Mouse (Mus musculus) gastrocnemius, postnatal 25 days (tissue): ENCODE results near the gene Ccdc40. TPM values are rescaled to one million over a fixed set of nuclear protein-coding genes. Genes with fewer than 3 reads are reported as not detected.
A peak's percentile ranks its signal among the peaks of the same experiment; 100 is the strongest.

Experiments used
- DNase-seq: peaks from one replicate; pipeline ENCODE4 v3.0.0; 2022
- long read RNA-seq, 2 experiments: library from polyadenylated mRNA; stranded (forward); transcript quantifications; one replicate each; pipeline ENCODE4 v2.0.0; 2021
- total RNA-seq, 2 experiments: library from RNA; stranded (reverse); gene quantifications; 1 replicate in 1 of 2; 2 replicates in 1 of 2; pipeline ENCODE4 v1.2.3; 2021

The Ccdc40 gene
- under 1 TPM in 1 of 2 experiments, not detected in 1; 0.41 TPM for total RNA-seq
- long read RNA-seq, experiment 1, result 0 reads
- long read RNA-seq, experiment 2, result 0 reads

DNA sequence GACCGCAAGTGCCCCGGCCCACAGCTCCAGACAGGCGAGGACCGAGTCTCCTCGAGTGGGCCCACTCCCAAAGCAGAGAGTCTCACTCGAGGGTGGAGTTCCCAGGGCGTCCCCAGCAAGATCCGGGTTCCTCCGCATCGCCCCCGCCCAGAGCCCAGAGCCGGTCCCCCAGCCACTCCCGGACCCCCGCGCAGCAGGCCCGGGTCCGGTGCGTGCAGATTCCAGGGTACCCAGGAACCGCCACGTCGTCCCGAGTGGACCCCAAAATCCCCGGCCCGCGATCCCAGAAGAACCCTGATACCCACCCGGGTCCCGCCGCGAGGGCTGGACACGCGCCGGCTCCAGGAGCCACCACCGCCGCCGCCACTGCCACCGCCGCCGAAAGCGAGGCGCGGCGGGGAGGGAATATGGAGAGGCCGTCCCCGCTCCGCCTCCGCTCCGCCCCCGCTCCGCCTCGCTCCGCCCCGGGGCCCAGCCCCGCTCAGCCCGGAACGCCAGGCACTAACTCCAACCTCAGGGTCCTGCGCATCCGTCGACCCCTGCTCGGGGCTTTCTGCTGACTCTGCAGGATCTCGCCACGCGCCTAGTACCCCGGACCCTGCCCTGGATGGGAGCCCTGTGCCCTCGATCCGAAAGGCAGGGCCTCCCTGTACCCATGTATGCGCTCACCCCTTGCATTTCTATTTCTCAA lies at the start of gene Ccdc40, which contains the start of gene Tbc1d16:
TSS of gene Ccdc40 (plus strand) at position 482 of the 691 bp plus-strand sequence.
TSS of gene Tbc1d16 (minus strand) at position 409 of the 691 bp plus-strand sequence.
- peak; percentile 76 for DNase-seq

DNA sequence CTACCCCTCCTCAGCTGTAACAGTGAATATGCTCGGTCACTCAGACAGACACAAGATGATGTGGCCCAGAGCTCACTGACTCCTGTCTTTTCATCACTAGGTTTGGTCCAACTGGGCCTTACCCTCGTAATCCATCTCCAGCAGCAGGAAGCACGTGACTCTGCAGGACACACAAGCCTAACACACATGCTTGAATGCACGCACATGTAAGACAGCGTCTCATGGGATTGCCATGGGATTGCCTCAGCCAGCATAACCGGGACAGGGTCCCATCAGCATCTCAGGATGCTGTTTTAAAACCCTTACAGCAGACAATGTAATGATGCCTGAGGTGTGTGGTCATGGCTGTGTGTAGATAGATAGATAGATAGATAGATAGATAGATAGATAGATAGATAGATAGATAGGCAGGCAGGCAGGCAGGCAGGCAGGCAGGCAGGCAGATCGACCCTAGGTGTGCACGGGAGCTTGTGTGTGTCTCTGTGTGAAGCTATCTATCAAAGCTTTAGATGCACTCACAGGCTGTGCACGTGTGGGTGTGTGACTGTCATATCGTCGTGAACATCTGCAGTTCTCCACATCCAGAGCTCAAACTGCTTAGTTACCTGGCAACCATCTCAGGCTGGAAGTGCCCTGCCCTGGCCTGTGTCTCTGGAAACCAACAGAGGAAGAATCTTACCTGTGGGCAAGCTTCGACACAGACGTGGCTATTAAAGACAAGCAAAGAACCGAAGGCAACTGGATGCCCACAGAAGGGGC lies 47.4 kb upstream of the Ccdc40 start:
- DNase-seq, result no peak

DNA sequence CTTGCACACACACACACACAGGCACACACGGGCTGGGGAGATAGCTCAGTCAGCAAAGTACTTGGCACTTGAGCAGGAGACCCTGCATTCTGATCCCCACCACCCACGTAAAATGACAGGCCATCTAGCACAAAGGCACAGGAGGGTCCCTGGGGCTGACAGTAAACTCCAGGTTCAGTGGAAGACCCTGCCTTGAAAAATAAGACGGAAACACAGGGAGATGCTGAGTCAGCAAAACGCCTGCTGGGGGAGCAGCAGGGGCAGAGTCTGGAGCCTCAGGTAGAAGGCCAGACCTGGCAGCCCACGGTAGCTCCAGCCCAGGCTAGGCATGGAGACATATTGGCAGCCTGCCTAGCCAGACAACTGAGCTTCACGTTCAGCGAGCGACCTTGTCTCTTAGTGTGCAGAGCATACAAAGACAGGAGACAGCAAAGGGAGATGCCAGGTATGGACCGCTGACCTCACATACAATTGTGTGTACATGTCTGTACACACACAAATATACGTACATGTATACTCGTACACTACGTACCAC lies 46.4 kb upstream of the Ccdc40 start:
- no peak for DNase-seq

DNA sequence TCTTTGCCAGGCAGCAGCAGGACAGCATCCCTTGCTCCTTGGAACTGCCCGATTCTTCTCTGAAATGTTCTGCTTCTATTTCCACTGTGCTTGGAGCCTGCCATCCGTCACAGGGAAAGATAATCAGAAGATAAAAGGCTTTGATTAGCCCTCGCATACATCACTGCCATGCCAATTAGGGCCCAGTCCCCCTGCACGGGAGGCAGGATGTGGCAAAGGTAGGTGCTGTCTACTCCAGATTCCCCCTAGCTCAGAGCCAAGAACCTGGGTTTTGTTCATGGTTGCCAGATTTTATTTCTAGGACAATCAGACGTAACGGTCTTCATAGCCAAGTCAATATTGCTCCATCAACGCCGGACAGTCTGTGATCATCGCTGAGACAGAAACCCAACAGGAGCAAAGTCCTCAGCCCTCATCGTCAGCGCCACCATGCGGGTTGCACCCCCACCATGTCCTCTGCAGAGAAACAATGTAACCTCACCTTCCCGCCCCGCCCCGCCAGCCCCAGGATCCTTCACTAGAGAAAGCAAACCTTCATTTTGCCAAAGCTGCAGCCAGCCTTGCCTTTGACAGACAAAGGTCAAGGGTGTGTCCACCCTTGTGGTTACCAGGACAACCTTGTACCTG lies 44.6 kb upstream of the Ccdc40 start:
- no peak for DNase-seq

DNA sequence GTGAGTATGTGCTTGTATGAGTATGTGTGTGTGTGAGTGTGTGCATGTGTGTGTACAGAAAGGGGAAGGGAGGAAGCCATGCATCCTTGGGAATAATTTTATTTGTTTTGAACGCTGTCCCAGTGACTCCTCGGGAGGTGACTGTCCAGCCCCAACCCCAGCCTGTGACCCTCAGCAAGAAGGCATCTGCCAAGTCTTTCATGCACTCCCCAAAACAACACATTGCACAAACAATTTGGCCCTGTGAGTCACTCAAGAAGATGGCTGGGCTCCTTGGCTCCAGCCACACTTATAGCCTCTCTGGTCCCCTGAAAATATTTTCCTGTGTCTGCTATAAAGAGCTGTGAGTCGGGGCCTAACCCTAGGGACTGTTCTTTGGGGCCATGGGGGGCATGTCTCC lies 42.0 kb upstream of the Ccdc40 start:
- no peak for DNase-seq

DNA sequence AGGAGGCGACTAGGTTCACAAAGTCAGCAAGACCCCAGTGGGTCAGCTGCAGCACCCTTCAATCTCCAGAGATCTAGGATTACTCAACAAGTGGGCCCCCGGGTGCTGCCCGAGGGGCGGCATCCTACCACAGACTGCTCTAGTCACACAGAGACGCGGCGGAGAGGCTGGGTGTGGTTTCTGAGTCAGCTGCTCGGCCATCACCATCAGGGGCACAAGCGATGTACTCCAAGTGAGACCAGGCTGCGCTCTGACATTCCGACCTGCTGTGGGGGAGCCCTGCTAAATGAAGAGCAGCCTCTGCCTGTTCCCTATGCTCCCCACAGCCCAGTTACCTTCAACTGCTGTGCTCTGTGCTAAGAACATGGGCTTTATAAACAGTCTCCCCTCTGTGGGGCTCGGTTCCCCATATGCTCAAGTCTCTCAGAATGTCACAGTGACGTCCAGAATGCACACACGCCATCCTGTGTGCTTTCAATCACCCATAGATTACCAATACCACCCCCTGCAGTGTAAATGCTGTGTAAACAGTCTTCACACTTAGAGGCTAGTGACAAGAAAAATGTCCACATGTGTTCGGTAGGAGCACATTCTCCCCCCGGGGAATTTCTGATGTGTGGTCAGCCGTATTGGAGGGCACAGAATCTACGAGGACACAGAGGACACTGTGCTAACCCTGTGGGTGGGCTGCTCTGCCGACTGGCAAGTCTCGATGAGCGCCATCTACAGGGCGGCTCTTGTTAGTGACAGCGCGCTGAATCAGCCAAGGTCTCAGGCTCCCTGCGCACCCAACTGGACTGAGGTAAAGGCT lies 41.2 kb upstream of the Ccdc40 start:
- no peak for DNase-seq

DNA sequence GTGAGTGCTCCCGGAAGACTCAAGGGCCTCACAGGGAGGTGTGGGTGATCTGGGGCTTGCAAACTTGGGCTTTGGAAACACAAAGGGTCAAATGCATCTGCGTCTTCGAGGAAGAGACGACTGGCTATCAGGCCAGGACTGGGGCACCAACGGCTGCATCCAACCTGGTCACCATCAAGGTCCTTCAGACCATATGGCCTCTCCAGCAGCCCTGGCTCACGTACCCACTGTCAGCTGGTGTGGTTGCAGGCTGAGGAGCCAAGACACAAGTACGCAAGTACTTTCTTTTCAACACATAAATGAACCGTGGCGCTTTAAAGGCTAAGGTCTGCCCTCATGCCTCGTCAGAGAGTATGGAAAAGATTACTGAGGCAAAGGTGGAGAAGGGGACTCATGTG lies 40.6 kb upstream of the Ccdc40 start:
- no peak for DNase-seq

DNA sequence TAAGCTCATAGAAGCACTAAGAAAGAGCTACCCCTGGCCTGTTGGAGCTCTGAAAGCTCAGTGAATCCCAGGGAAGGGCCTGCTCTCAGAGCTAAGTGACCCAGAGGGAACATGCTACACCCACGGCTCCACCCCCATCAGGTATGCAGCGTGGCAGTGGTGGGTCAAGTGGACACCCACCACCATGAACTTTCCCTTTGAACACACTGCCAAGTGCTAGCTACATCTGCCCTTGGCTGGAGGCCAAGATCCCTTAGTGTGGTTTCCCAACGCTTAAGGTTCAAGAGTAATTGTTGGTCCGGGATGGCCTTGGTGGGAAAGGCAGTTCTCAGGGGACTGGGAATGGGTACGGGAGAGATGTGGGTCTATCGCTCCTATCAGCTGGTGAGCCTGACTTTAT lies 40.0 kb upstream of the Ccdc40 start:
- DNase-seq, result no peak

DNA sequence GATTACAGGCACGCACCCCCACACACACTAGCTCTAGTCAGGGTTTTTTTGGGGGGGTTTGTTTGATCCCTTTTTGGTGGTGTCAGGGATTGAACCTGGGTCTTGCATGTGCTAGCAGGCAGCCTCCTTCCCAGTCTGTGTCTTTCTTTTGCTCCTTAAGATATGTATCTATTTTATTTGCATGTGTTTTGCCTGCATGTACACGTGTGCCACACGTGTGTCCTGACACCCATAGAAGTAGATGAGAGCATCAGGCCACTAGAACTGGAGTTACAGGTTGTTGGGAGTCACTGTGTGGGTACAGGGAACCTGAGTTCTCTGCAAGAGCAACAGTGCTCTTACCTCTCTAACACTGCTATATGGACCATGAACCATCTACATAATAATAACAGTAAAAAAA lies 39.1 kb upstream of the Ccdc40 start:
- DNase-seq, result no peak

DNA sequence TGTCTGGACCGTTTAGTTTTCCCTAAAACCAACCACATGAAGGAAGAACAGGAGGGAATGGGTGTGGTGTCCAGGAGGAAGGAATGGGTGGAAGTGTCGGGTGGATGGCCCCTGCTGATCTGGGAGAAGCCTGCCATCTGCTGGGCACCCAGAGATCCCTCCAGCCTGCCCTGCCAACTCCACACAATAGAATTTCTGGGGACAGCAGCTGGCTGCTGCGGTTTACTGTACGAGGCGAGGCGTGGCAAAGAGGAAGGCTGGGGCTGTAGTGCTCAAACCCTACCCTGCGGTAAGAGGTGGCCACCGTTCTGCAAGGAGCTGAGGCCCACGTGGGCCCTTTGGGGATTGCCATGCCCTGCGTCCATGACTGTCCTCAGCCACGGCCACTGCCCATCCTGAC lies 37.9 kb upstream of the Ccdc40 start:
- DNase-seq, result peak; percentile 57

DNA sequence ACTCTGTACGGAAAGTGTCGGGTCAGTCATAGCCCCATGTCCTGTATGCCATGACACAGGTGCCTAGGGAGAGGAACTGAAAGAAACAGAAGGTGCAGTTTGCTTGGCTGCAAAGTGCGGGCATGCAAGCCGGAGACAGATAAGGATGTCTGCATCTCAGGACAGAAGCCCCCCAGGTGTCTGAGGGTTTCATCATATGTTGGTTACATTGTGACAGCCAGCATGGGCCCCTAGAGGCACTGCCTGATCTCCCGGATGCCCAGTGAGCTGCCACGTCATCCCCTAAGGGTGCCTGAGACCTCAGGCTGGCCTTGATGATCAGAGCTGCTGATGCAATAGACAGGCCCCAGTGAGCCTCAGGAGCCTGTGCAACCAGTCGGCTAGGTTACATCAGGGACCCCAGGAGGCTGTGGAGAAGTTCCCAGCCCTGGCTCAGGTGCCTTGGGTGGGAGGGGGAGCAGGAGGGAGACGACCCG lies 36.7 kb upstream of the Ccdc40 start:
- DNase-seq, result no peak

DNA sequence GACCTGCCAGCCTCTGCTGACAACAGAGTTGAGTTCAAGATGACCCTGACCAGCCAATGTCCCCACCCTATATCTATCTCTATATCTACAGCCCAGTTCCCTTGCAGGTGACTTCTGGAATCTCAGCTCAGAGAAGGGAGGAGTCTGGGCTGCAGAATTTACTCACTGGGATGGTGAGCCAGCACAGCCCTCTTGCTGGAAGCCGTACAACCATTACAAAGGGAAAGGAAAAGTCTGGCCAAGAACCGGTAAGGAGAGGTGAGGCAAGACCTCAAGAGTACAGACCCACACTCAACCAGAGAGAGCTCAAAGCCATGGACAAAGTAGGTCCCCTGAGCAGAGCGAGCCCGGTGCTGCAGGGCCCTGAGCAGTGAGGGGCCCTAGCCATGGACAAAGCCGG lies 36.2 kb upstream of the Ccdc40 start:
- DNase-seq, result no peak

DNA sequence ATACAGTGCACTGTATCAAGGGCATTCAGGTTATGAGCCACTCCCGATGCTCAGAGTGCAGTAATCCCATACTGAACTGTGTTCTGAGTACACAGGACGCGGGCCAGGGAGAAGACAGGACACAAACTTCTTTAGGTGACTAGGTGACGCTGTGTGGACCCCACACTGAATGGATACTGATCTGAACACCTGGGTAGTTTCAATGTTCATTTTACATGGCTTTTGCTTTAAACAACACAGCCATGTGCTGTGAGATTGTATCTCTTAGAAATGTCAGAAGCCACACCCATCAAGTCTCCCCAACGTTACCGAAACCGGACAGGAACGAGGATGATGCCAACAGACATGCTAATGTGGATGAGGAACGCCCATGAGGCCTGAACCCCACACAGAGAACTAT lies 35.8 kb upstream of the Ccdc40 start:
- no peak for DNase-seq

DNA sequence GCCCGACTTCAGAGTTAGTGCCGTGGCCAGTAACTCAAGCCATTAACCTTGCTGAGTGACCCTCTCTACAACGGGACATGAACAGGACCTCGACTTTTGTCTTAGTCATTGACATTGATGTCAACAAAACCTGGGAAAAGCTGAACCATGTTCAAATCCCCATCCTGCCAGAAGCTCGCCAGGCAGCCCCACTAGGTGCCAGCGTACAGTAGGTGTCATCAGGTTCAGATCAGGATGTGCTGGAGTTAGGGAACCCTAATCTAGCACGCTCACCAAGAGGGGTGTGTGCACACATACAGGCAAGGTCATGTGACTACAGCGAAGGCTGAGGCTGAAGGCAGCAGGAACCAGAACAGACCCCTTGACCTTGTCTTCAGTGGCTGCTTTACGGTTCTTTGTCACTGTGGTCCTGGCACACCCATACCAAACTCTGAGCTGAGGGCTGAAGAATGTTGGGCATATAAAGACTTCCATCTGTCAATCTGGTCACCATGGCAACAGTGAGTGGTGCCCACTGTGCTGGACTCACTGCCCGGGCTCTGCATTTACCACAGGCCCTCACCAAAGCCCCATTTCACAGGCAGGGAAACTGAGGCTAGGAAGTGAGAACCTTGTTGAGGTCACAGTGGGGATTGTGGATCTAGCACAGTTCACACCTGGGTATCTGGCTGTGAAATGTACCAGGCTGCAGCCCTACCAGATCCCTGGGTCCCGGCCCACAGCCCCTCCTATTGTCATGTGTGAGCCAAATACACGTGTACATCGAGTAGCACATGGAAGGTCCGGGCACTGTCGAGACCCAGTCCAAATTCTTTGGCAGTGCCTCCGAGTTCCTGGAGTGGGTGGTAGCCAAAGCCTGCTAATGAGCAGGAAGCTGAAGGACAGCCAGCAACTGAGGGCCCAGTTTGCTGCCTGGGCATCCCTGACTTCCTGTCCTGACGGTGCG lies 30.5 kb upstream of the Ccdc40 start:
- DNase-seq, result no peak

DNA sequence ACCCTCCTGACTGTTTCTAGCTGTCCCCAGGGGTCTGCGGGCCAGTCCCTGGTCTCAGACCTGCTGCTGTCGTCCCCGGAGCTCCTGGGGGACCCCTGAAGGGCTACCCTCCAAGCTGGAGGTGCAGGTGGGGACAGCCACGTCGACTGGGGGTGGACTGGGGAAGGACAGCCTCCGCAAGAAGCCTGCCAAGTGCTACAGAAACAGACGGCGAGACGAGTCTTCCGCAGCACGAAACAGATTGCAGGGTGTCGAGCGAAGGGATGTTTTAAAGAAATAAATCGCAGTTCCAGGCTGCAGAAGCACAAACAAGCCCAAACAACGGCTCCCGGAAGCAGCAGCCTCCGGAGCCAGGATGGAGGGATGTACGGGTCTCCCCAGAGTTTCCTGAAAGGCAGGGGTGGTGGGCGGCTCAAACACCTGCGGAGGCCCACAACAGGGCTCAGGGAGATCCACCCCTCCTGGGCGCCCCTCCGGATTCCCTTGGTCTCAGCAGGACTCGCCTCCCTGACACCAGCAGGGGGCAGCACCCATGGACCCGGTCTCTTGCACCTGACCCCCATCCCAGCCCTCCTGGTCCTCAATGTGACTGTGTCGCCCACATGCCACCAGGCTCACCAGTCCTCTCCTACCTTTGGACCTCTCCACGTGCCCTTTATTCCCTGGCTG lies 29.7 kb upstream of the Ccdc40 start:
- no peak for DNase-seq

DNA sequence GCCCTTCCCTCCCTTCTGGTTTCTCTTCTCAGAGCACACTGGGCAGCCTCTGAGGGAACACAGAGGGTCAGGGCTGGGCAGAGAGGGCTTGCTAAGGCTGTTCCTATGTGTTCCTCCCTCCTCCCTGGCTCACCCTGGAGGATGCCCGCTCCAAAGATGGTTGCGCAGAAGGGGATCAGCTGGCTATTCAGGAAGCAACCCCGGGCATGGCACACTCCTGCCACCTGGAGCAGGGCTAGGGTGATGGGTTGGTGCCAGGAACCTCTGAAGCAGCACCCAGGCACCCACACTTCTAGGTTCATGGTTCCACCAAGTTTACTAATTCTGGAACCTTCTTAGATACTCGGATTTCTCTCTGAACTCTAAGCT lies 29.2 kb upstream of the Ccdc40 start:
- no peak for DNase-seq

DNA sequence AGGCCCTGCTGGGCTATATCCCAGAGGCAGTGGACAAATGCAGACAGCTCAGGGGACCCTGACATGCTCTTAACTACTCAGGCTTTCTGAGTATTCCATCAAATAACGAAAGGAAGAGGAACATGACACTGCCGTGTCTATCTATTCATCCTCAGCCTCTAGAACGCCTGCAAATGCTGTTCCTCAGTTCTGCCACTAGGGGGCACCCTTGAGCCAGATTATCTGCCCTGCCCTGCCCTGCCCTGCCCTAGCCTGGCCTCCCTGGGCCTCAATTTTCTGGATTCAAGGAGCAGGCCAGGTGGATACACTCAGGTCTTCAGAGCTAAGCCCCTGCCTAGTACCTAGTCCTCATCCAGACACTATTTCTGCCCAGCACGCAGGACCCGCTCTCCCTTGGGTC lies 24.9 kb upstream of the Ccdc40 start:
- no peak for DNase-seq

DNA sequence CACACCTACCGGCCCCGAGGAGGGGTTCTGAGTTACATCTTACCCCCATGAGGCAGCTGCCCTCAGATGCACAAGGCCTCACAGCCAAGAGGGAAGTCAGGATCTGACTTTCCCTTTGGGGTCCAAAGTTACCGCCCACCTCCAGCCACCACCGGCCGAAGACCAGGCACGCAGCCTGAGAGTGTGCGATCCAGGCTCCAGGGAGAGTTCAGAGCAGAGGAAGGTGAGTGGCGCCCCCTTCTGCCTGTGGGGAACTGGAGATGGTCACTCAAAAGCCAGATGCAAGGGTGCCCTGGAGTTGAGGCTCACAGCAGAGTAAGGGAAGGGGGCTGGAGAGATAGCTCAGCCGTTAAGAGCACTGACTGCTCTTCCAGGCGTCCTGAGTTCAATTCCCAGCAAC lies 22.6 kb upstream of the Ccdc40 start:
- no peak for DNase-seq

DNA sequence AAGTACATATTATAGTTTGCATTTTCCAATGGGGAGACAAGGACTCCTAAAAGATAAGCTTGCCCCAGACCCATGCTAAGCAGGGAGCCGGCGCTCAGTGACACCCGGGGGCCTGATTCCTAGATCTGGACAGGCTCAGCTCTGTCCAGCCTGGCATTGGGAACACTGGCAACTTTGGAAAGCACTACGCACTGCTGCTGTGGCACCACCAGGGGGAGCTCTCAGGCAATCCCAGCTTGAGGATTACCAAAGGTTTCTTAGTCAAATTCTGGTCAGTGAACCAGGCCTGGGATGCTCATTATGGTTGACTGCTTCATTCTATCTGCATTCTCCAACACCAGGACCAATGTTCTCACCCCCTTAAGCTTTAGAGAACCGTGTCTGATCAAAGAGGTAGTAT lies 21.8 kb upstream of the Ccdc40 start:
- peak; percentile 60 for DNase-seq

DNA sequence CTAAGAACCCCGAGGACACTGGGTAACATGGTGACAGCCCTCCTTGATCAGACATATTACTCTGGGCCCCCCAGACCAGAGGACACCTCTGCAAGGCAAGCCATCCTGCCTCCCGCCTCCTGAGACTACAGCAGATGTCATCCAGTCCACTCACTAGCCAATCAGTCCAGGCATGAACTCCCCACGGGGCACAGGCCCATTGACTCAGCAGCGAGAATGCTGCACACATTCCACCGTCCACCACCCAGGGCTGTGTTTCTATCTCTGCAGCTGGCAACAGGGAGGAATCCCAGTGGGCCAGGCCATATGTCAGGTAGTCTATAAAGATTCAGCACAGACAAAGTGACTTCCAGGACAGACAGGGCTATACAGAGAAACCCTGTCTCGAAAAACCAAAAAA lies 20.4 kb upstream of the Ccdc40 start:
- no peak for DNase-seq
